Mouse (Mus musculus): ENCODE results near the gene Mrpl14.
A peak's percentile ranks its signal among the peaks of the same experiment; 100 is the strongest.

Gene Mrpl14

GRCm38 (mm10) chr17:45726249-45726648 is 40.1 kb downstream of the Mrpl14 start:
- DNase-seq (ENCODE audit: low spot score), result no peak

GRCm38 (mm10) chr17:45727481-45727880 is 41.4 kb downstream of the Mrpl14 start:
- DNase-seq (ENCODE audit: low spot score), result no peak

DNA sequence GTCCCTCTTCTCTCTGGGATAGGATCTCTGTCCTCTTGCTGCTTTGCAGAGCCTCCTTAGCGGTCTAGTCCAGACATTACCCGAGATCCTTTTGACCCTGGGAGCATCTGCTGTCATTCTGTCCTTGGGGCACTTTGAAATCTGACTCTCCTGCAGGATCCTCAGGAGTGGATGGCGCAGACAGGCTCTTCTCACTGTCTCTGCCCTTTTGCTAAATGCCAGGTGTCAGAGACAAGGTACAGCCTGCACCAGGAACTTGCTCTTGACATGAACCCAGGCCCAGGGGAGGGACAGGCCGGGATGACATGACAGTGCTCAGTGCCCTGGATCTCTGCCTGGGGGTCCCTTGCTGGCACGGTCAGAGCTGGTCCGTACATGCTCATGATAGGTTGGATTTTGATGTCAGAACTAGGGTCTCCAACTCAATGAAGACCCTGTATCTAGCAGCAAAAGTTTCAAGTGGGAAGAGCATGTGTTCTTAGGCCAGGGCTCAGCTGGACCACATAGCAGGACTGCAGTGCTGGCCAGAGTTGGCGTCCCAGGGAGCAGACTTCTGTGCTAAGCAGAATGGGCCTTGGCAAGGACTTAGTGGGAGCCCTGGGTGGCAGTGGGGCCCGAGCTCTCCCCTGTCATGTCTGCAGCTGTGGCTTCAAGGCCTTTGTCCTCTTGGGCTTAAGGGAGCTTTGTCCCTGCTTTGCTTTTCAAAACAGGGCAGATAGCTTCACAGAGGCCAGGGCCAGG is 42.0 kb downstream of the Mrpl14 start:
- DNase-seq (ENCODE audit: low spot score), result no peak

DNA sequence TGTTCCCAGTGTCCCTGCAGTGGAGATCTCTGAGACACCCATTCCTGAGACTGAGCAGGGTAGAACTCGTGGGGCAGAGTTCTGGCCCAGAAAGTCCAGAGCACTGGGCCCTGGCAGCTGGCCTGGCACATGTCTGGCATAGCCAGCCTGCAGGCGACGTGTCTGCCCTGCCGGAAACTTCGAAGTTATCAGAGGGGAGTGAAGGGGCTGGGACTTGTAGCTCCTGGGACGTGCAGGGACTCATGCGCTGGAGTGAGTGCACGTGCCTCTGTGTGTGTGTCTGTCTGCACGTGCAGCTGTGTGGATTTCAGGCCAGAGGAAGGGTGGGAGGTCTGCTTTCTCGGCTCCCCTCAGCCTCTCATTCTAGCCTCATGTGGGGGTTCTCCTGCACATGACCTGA is 43.3 kb downstream of the Mrpl14 start:
- DNase-seq (ENCODE audit: low spot score), result no peak

DNA sequence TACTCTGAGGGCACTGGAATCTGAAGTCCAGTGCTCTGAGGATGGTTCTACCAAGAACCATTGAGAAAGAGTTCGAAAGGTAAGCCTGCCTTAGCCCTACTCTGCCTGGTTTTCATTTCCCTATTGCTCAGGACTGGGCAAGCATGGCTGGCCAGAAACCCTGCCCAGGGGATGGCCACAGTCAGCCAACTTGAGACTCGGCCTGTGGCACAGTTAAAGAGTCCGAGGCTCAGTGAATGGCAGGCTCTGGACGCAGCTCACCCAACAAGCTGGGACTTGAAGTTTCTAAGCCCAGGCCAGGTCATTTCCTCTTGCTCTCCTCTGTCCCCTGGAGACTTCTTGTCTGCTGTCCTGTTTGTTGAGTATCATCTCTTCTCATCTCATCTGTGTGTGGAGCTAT is 44.6 kb downstream of the Mrpl14 start:
- DNase-seq (ENCODE audit: low spot score), result no peak

- peak; percentile 73 for DNase-seq (ENCODE audit: low spot score)
Observed at GRCm38 (mm10) chr17:45731172-45731864, 45.2 kb downstream of the Mrpl14 start.

DNA sequence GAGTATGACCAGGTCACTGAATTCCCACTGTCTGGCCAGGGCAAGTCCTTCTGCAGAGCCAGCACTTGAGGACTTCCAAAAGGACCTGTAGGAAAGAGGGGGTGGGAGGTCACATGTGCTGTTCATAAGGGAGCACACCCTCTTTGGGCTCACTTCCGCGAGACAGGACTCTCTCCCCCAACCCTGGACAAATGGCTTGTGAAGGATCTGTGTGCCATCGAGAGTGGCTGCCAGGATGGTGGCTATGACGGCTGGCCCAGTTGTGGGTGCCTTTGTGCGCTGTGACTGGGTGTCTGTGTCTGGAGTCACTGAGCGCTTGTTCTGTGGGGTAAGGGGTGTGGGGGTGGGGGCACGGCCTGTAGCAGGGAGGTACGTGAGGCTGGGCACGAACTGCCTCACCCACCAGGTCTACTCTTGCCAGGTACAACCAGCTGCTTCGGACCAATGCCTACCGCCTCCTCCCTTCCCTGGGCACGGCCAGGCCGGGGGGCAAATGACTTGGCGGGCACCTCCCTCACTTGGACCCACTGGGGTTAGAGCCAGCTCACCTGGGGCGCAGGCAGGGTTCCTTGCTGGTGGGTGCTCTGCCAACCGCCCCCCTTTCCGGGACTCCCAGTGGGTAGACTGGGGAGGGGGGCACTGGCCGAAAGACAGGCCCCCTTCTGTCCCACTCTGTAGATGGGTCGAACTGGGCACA is 47.1 kb downstream of the Mrpl14 start:
- DNase-seq (ENCODE audit: low spot score), result no peak

GRCm38 (mm10) chr17:45733735-45734301 is 47.7 kb downstream of the Mrpl14 start, which contains the start of gene 1600014C23Rik:
TSS of gene 1600014C23Rik (minus strand) at chr17:45733844.
- DNase-seq (ENCODE audit: low spot score), result peak; percentile 19

GRCm38 (mm10) chr17:45734333-45734732 is 48.2 kb downstream of the Mrpl14 start:
- no peak for DNase-seq (ENCODE audit: low spot score)

DNA sequence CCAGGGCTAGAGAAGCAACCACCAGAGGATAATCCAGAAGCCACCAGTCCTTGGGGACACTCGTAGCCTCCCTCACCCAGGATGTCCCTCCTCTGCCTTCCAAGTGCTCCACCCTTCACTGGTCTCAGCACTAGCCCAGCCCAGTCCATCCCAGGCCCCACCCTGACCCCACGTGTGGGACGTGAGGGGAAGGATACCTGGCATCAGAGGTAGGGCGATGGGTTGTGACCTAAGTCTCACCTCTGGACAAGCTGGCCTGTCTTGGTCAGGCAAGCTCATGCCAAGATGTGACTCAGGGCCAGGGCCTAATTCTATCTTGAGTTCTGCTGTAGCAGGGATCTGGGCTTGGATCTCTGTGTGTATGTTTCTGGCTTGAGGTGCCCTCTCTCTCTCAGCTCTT is 48.8 kb downstream of the Mrpl14 start:
- DNase-seq (ENCODE audit: low spot score), result no peak

DNA sequence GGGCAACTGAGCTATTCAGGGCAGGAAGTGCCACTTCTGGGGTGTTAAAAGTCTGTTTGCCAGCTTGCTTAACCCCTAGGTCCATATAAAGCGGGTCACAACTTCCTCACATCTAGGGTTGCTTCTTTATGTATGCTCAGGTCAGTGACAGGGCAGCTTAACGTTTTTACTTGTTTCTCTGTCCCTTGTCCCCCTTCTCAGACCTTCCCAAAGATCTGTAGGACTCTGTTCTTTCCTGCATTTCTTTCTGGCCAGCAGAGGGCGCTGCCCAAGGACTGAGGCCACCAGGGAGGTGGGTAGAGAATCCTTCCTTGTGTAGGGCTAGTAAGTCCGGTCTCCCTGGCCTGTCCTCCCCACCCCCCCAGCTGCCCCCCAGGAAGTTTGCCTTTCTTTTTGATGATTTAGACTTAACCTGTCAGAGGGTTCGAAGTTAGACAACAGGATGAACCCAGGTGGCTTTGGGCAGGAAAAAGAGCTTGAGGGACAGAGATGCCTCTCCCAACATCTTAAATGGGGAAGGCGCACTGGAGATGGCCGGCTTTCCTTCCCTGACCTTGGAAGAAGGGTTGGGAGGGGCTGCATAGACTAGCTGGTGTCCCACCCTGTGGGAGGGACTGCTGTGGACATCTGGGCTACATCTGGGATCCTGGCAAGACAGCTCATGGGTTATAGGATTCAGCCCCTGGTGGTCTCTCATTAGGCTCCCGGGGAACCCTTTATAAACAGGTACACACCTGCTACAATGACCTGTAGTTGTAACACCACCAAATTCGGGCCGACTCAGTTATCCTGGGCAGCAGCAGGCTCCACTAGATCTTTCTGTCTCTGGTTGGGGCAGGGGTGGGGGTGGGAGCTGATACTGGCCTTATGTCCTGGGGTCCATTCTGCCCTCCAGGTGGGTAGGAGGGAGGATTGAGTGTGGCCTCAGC is 49.5 kb downstream of the Mrpl14 start:
- peak; percentile 81 for DNase-seq (ENCODE audit: low spot score)

GRCm38 (mm10) chr17:45736311-45737077 is 50.4 kb downstream of the Mrpl14 start:
- DNase-seq (ENCODE audit: low spot score), result peak; percentile 52

- DNase-seq (ENCODE audit: low spot score), result no peak
Observed at GRCm38 (mm10) chr17:45737078-45737601, 51.0 kb downstream of the Mrpl14 start.

GRCm38 (mm10) chr17:45742371-45743147 is 56.4 kb downstream of the Mrpl14 start:
- no peak for DNase-seq (ENCODE audit: low spot score)

GRCm38 (mm10) chr17:45745629-45746028 is 59.5 kb downstream of the Mrpl14 start:
- DNase-seq (ENCODE audit: low spot score), result no peak

- DNase-seq (ENCODE audit: low spot score), result no peak
Observed at GRCm38 (mm10) chr17:45746755-45747154, 60.6 kb downstream of the Mrpl14 start.

DNA sequence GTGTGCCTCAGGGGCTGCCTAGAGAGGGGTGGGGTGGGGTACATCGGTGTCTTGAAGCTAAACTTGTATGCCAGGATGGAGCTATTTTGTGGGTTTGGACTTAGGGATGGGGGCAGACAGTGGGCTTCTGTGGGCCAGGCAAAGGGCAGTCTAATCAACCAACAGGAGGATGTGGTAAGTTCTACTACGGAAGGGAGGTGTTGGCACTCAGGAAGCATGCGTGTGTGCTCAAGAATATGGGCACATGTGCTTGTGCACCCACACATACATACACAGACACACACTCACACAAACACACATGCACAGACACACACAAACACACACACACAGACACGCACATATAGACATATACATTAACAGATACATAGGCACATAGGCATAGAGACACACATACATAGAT is 61.2 kb downstream of the Mrpl14 start:
- DNase-seq (ENCODE audit: low spot score), result no peak

All from ovary, postnatal 10 days (tissue).